Mouse (Mus musculus) megakaryocyte, embryonic 14.5 days (primary cell): Measurements from ENCODE around the gene Bcl9l. TPM values are rescaled to one million over a fixed set of nuclear protein-coding genes. Genes with fewer than 3 reads are reported as not detected.

Experiments
- H3K27me3 ChIP-seq: replicated peaks from 2 replicates; pipeline ENCODE3; 2012; ENCODE audit warnings: inconsistent platforms
- H3K36me3 ChIP-seq: replicated peaks from 2 replicates; pipeline ENCODE3; 2012; ENCODE audit warnings: low read length, inconsistent platforms, mixed read lengths
- H3K4me1 ChIP-seq: 2 replicates; pipeline ENCODE4 v1.6.1; 2012; ENCODE audit warnings: inconsistent platforms
- H3K4me3 ChIP-seq: replicated peaks from 2 replicates; pipeline ENCODE3; 2012; ENCODE audit warnings: moderate library complexity, mild to moderate bottlenecking, inconsistent platforms
- H3K9me3 ChIP-seq: 2 replicates; pipeline ENCODE4 v1.6.1; 2012; ENCODE audit warnings: inconsistent platforms
- FLI1 ChIP-seq: IDR thresholded peaks from 2 replicates; pipeline ENCODE4 v1.6.1; 2012; ENCODE audit warnings: low read length, inconsistent platforms, mixed read lengths
- GATA1 ChIP-seq: IDR thresholded peaks from 3 replicates; pipeline ENCODE4 v1.6.1; 2012; ENCODE audit warnings: mixed read lengths, low read length, inconsistent platforms, borderline replicate concordance
- polyA plus RNA-seq: library from polyadenylated mRNA; stranded (reverse); fragments of >175 nt; gene quantifications from 2 replicates; pipeline ENCODE4 v1.2.3, GENCODE M21; 2012; ENCODE audit warnings: low replicate concordance; ENCODE audit not compliant: insufficient read depth

Gene Bcl9l
- polyA plus RNA-seq, 1 experiment = 11.6 TPM

DNA sequence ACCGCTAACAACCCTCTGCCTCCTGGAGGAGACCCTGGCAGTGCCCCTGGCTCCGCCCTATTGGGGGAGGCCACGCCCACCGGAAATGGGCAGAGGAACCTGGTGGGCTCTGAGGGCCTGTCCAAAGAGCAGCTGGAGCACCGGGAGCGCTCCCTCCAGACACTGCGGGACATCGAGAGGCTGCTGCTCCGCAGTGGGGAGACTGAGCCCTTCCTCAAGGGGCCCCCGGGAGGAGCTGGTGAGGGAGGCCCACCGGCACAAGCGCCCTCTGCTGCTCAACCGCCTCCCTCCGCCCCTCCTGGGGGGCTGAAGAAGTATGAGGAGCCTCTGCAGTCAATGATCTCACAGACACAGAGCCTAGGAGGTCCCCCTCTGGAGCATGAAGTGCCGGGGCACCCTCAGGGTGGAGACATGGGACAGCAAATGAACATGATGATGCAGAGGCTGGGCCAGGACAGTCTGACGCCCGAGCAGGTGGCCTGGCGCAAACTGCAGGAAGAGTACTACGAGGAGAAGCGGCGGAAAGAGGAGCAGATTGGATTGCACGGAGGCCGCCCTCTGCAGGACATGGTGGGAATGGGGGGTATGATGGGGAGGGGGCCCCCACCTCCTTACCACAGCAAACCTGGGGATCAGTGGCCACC, 23.3 kb downstream of the Bcl9l start:
- Histone ChIP-seq H3K4me1 (peaks cover 44% of the 10 kb centered on the region), H3K36me3 (peaks cover 55% of the 10 kb centered on the region), H3K27me3 (peaks cover 13% of the 10 kb centered on the region), H3K9me3 (no peaks in the 10 kb centered on the region), H3K4me3 (no peak overlapping the region)
- TF ChIP-seq GATA1 (no peak), FLI1 (no peak)

DNA sequence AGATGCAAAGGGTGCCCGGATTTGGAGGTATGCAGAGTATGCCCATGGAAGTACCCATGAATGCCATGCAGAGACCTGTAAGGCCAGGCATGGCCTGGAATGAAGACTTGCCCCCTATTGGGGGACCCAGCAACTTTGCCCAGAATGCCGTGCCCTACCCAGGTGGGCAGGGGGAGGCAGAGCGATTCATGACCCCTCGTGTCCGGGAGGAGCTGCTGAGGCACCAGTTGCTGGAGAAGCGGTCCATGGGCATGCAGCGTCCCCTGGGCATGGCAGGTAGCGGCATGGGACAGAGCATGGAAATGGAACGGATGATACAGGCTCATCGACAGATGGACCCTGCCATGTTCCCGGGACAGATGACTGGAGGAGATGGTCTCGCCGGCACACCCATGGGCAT, 23.9 kb downstream of the Bcl9l start:
- Histone ChIP-seq H3K4me3 (no peak overlapping the region), H3K36me3 (peaks cover 50% of the 10 kb centered on the region), H3K9me3 (no peaks in the 10 kb centered on the region), H3K27me3 (peaks cover 10% of the 10 kb centered on the region), H3K4me1 (peaks cover 49% of the 10 kb centered on the region)
- TF ChIP-seq GATA1 (no peak), FLI1 (no peak)

DNA sequence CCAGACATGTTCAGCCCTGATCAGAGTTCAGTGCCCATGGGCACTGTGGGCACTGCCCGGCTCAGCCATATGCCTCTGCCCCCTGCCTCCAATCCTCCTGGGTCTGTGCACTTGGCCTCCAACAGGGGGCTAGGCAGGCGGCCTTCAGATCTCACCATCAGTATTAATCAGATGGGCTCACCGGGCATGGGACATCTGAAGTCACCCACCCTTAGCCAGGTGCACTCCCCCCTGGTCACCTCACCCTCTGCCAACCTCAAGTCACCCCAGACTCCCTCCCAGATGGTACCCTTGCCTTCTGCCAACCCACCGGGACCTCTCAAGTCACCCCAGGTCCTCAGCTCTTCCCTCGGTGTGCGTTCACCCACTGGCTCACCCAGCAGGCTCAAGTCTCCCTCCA, 24.7 kb downstream of the Bcl9l start:
- Histone ChIP-seq H3K36me3 (peaks cover 48% of the 10 kb centered on the region), H3K4me1 (peaks cover 52% of the 10 kb centered on the region), H3K9me3 (no peaks in the 10 kb centered on the region), H3K4me3 (no peak overlapping the region), H3K27me3 (peaks cover 8% of the 10 kb centered on the region)
- TF ChIP-seq FLI1 (no peak), GATA1 (no peak)

DNA sequence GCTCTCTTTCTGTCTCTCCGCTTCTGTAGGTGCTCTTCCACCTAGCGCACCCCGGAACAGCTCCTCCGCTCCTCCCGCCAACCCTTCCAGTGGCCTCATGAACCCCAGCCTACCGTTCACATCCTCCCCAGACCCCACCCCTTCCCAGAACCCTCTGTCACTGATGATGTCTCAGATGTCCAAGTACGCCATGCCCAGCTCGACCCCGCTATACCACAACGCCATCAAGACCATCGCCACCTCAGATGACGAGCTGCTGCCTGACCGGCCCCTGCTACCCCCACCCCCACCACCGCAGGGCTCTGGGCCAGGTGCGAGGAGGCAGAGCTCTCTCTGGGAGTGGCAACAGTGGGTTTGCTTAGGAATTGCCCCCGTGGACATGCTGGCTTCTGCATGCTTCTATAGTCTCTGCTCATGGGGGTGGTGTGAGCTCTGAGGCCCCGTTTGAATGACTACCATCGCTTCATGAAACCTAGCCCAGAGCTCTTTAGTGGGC, 25.5 kb downstream of the Bcl9l start:
- peaks cover 48% of the 10 kb centered on the region for H3K36me3 ChIP-seq
- peaks cover 8% of the 10 kb centered on the region for H3K27me3 ChIP-seq
- H3K9me3 ChIP-seq = no peaks in the 10 kb centered on the region
- no peak for TF ChIP-seq FLI1
- no peak for TF ChIP-seq GATA1
- H3K4me3 ChIP-seq = no peak overlapping the region
- peaks cover 60% of the 10 kb centered on the region for H3K4me1 ChIP-seq

DNA sequence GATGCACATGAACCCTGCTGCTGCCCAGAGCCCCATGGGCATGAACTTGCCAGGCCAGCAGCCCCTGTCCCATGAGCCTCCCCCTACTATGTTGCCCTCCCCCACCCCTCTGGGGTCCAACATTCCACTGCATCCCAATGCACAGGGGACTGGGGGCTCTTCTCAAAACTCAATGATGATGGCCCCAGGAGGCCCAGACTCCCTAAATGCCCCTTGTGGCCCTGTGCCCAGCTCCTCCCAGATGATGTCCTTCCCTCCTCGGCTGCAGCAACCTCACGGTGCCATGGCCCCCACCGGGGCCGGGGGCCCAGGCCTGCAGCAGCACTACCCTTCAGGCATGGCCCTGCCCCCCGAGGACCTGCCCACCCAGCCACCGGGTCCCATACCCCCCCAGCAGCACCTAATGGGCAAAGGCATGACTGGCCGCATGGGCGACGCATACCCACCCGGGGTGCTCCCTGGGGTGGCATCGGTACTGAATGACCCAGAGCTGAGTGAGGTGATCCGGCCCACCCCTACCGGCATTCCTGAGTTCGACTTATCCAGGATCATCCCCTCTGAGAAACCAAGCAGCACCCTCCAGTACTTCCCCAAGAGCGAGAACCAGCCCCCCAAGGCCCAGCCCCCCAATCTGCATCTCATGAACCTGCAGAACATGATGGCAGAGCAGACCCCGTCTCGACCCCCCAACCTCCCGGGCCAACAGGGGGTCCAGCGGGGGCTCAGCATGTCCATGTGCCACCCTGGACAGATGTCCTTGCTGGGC, 26.3 kb downstream of the Bcl9l start:
- Histone ChIP-seq H3K27me3 (peaks cover 7% of the 10 kb centered on the region), H3K9me3 (no peaks in the 10 kb centered on the region), H3K4me3 (no peak overlapping the region), H3K36me3 (peaks cover 48% of the 10 kb centered on the region), H3K4me1 (peaks cover 67% of the 10 kb centered on the region)
- TF ChIP-seq FLI1 (no peak), GATA1 (no peak)

DNA sequence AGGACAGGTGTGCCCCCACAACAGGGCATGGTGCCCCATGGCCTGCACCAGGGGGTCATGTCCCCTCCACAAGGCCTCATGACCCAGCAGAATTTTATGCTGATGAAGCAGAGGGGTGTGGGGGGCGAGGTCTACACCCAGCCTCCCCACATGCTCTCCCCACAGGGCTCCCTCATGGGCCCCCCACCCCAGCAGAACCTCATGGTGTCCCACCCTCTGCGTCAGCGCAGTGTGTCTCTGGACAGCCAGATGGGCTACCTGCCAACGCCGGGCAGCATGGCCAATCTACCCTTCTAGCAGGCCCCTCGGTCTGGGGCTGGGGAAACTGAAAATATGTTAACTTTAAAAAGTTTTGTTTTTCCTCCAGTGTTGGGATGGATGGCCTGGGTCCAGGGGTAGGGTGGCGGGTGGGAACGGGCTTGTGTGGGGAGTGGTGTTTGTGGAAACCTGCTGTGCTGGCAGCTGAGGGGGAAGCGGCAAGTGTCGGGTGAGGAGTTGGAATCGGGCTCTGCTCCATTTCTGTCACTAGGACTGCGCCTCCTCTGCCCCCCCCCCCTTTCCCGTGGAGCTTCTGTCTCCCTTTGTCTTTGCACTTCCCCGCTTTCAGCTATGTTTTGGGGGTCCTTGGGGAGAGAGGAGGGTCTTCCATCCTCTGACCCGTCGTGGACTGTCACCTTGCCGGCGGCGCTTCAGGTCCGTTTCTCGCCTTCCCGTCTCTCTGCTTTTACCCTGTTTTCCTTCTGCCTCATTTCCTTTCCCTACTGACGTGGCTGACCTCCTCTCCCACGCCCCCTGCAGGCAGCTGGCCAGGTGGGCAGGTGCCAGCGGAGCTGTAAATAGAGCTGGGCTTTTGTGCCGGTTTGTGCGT, 27.1 kb downstream of the Bcl9l start:
- H3K27me3 ChIP-seq = peaks cover 3% of the 10 kb centered on the region
- peak overlapping the region; percentile 87 for H3K4me3 ChIP-seq
- peaks cover 67% of the 10 kb centered on the region for H3K4me1 ChIP-seq
- TF ChIP-seq GATA1 (no peak), FLI1 (no peak)
- peaks cover 47% of the 10 kb centered on the region for H3K36me3 ChIP-seq
- no peaks in the 10 kb centered on the region for H3K9me3 ChIP-seq

DNA sequence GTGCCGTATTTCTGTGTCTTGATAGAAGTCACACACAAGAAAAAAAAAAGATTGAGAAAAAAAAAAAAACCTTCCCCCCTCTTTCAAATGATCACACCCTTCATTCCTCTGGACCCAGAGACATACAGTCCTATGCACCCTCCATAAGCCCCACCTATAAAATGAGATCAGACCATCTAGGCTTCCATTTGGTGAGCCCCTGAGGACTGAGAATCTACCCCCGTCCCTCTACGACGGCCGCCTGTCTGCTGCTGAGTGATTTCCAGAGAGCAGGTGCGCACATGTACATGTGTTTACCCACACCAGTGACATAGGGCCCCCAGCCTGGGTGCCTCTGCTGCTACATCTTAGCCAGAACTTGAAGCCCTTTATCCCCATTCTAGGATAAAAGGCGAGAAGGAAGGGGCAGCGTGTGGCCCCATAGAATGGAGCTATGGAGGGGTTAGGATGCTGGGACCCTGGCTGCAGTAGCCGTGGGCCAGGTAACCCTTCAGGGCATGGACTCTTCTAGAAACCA, 27.8 kb downstream of the Bcl9l start:
- Histone ChIP-seq H3K27me3 (peaks cover 1% of the 10 kb centered on the region), H3K4me1 (peaks cover 70% of the 10 kb centered on the region), H3K36me3 (peaks cover 40% of the 10 kb centered on the region), H3K4me3 (no peak overlapping the region), H3K9me3 (no peaks in the 10 kb centered on the region)
- TF ChIP-seq FLI1 (no peak), GATA1 (no peak)

DNA sequence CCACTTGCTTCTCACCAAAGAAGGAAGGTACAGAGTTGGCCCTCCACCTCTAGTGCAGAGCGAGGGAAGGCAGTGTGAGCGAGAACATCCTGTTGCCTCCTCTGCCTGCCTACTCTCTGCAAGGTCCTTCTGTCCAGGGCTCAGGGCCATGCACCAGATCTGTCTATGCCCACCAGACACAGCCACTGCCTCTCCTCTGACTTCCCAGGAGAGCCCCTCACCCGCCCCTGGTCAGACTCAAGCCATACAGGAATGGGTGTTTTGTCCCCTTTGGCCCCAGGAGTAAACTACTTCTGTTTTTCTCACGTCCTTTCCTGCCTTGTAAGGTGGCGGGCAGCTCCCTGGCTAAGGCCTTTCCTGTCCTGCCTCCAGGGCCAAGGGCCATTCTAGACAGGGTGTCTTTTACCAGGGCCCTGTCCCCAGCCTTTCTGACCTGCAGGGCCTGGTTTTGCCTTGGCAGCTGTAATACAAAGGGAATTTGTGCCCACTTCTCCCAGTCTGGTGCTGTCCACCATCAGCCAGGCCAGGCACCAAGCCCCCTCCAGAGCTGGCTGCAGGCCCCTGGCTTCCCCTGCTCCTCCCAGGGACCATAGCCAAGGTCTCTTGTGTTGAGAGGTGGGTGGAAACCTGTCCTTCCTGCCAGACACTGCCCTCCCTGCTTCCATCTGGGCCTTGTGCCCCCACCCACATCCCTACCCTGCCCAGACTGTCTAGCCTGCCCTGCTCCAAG, 28.4 kb downstream of the Bcl9l start:
- H3K4me3 ChIP-seq = peak overlapping the region; percentile 62
- peaks cover 34% of the 10 kb centered on the region for H3K36me3 ChIP-seq
- peaks cover 70% of the 10 kb centered on the region for H3K4me1 ChIP-seq

More for the DNA sequence above, 28.4 kb downstream of the Bcl9l start:
- H3K9me3 ChIP-seq = no peaks in the 10 kb centered on the region
- TF ChIP-seq FLI1 (no peak), GATA1 (no peak)
- peaks cover 1% of the 10 kb centered on the region for H3K27me3 ChIP-seq
